Mouse (Mus musculus): ENCODE measurements around the gene Retreg2.

GRCm38 (mm10) chr1:75133421-75134207, 9.0 kb upstream of the Retreg2 start, which contains the start of gene Slc23a3:
- TF ChIP-seq POLR2A (IDR thresholded peaks at IDR 0.05; ENCODE audit: extremely low read depth, insufficient read depth, low read length), result no peak
- no peak for TF ChIP-seq CTCF (IDR thresholded peaks at IDR 0.05; ENCODE audit: low read depth, low read length)

All from liver, adult 2 months (tissue).